Mouse (Mus musculus) adrenal gland, postnatal 36 days (tissue): ENCODE results near the gene Bbs9. TPM values are rescaled to one million over a fixed set of nuclear protein-coding genes. Genes with fewer than 3 reads are reported as not detected.
A peak's percentile ranks its signal among the peaks of the same experiment; 100 is the strongest.

ENCODE experiments used
- DNase-seq, 2 experiments: peaks; one replicate each; pipeline ENCODE4 v3.0.0; 2021; ENCODE audit warnings: mixed read lengths in 1 of 2
- total RNA-seq, 2 experiments: library from RNA; stranded (reverse); gene quantifications; 2 replicates each; pipeline ENCODE4 v1.2.3; 2021

Bbs9 gene
- total RNA-seq, 2 experiments from 2014 or later: 13.2 to 13.4 TPM

GRCm38 (mm10) chr9:22468170-22468898 lies 7.2 kb upstream of the Bbs9 start:
- DNase-seq: peak; percentile 69 to 85

- DNase-seq: no peak
These were observed 6.6 kb upstream of the Bbs9 start for GRCm38 (mm10) chr9:22468899-22469259.

- no peak for DNase-seq
These were observed 5.9 kb upstream of the Bbs9 start, which contains the start of gene Rp9 for GRCm38 (mm10) chr9:22469643-22470042. Gene Rp9, minus strand, starts transcription at chr9:22469743.

GRCm38 (mm10) chr9:22476265-22476664 lies 750 bp downstream of the Bbs9 start:
- peak in 1 of 2 experiments; percentile 6 for DNase-seq

- no peak for DNase-seq
These were observed 3.4 kb downstream of the Bbs9 start for GRCm38 (mm10) chr9:22478946-22479345.

- no peak for DNase-seq
These were observed 8.5 kb downstream of the Bbs9 start for GRCm38 (mm10) chr9:22483866-22484561.

- DNase-seq: no peak
These were observed 9.2 kb downstream of the Bbs9 start for GRCm38 (mm10) chr9:22484562-22485308.

GRCm38 (mm10) chr9:22486211-22486610 lies 10.7 kb downstream of the Bbs9 start:
- no peak for DNase-seq

GRCm38 (mm10) chr9:22488963-22489362 lies 13.4 kb downstream of the Bbs9 start:
- no peak for DNase-seq

- no peak for DNase-seq
These were observed 18.8 kb downstream of the Bbs9 start for GRCm38 (mm10) chr9:22494203-22494807.

- DNase-seq: no peak
These were observed 19.6 kb downstream of the Bbs9 start for GRCm38 (mm10) chr9:22495133-22495532.

GRCm38 (mm10) chr9:22497021-22497767 lies 21.7 kb downstream of the Bbs9 start:
- DNase-seq: no peak

GRCm38 (mm10) chr9:22502972-22503371 lies 27.5 kb downstream of the Bbs9 start:
- no peak for DNase-seq

- no peak for DNase-seq
These were observed 28.1 kb downstream of the Bbs9 start for GRCm38 (mm10) chr9:22503581-22503980.

GRCm38 (mm10) chr9:22505574-22505973 lies 30.1 kb downstream of the Bbs9 start:
- DNase-seq: no peak

- no peak for DNase-seq
These were observed 39.6 kb downstream of the Bbs9 start for GRCm38 (mm10) chr9:22515076-22515475.

- peak; percentile 39 to 59 for DNase-seq
These were observed 43.0 kb downstream of the Bbs9 start for GRCm38 (mm10) chr9:22518394-22519041.

GRCm38 (mm10) chr9:22523460-22523859 lies 47.9 kb downstream of the Bbs9 start:
- no peak for DNase-seq

GRCm38 (mm10) chr9:22530734-22531489 lies 55.4 kb downstream of the Bbs9 start:
- DNase-seq: no peak

- DNase-seq: no peak
These were observed 56.6 kb downstream of the Bbs9 start for GRCm38 (mm10) chr9:22532112-22532511.
